Mouse (Mus musculus): ENCODE data around the gene Gins1.
"Not testable (repeated sequence)": the region's sequence is repeated elsewhere in the genome, so short reads cannot be mapped to it uniquely, and the experiment has no call there.

Gene Gins1

DNA sequence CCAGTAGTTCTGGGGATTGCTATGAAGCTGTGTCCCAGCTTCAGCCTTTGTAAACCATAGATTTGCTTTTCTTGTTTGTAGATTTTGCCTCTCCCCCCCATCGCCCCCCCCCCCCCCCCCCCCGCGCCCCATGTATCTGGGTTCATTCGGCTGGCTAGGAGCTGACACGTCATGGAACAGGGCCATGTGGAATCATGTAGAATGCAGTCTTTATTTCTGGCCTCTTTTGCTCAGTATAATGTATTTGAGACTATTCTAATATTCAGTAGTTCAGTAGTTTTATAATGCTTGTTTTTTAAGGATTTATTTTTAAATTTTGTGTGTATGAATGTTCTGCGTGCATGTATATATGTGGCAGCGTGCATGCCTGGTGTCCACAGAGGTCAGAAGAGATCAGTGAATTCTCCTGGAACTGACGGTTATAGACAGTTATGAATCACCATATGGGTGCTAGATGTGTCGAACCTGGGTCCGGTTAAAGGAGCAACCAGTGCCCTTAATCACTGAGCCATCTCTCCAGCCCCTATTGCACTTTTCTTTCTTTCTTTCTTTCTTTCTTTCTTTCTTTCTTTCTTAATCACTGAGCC lies 5.2 kb downstream of the Gins1 start:
- no peak for DNase-seq

DNA sequence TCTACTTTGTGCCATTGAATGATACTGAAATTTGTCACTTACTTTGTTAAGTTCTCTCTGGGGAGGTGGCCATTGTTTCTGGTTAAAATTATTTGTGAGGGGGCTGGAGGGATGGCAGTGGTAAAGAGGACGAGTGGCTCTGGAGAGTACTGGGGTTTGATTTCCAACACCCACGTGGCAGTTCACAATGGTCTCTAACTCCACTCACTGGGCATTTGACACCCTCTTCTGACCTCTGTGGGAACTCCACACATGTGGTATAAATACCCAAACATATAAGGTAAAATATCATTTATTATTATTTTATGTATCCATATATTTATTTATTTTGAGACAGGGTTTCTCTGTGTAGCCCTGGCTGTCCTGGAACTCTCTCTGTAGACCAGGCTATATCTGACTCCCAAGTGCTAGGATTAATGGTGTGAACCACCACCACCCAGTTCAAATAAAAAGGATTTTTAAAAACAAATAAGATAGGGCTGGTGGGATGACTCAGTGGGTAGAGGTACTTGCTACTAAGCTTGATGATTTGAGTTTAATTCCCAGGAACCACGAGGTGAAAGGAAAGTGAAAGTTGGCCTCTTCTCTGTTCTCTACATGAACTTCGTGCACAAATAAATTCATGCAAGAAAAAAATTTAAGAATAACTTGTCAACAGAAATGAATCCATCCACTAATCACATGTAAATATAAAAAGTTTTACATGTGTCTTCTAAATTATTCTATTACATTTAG lies 9.7 kb downstream of the Gins1 start:
- DNase-seq = no peak

DNA sequence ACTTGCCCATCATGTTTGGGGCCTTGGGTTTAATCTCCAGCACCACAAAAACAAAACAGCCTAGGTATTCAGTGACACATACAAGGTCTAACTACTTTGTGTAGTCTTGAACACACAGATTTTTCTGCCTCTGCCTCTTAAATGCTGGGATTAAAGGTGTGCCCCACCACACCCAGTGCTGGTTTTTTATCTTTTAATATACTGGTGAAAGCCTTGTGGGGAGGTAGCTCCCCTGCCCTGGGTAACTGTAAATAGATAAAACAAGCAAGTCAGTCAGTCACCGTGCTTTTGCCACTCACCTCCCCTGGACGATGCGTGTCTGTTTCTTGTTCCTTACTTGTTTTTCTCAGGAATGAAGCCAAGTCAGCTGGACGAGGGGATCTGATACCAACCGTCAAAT lies 10.6 kb downstream of the Gins1 start:
- no peak for DNase-seq

DNA sequence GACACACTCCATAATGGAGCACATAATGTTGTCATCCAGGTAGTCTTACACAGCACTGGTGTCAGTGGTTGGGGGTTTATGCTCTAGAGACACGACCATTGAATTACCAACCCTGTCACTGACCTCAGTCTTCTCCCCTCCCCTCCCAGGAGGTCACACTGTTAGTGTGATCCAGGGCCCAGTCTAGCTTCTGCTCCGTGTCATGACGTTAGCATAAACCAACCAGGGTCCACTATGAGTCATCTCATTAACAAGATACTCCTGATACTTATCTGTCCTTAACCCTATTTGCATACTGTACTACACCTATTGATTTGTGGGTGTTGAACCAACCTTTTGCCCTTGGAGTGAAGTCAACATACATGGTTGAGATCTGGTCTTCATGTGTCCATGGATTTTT lies 13.5 kb downstream of the Gins1 start:
- no peak for DNase-seq

DNA sequence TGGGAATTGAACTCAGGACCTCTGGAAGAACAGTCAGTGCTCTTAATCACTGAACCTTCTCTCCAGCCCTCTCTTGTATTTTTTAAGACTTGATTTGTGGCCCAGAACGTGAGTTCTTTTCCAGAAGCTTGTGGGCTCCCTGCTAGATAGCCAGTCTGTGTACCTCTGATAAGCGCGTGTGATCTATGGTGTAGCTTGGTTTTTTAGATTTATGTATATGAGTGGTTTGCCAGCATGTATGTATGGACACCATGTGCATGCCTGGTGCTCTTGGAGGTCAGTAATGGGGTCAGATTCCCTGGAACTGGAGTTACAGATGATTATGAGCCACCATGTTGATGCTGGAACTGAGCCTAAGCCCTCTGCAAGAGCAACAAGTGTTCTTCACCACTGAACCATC lies 15.3 kb downstream of the Gins1 start:
- DNase-seq = no peak

DNA sequence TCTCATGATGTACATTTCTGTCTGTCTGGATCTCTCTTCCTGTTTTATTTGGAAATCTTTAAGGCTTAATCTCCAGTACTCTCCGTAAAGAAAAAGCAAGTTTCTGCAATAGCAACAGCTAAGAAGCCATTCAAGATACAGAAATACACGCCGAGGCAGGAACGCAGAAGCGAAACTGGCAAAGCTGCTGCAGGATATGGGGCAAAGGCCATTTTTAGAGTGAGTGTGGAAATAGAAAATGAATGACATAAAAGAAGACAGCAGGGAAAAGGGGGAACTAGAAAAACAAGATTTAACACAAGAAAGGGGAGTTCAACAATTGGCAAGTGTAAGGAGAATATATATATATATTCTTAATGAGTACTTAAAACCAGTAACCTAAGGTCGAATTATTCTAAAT lies 16.5 kb downstream of the Gins1 start:
- no peak for DNase-seq

DNA sequence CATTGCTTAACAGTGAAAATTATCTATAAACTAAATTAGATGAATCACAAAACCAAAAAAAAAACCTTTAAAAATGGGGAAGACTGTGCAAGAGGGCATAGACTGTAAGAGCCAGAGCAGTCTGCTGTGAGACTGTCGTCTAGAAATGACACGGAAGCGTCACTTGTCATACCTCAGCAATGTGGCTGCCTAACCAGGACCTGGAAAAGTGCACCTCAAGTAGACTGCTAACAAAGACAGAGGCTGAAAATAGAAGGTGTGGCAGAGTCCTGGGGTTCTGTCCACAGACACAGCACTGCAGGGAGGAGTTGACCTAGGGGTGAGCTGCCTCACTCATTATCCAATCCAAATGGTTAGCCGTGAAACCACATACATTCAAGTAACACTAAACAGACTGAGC lies 17.0 kb downstream of the Gins1 start:
- DNase-seq = no peak

DNA sequence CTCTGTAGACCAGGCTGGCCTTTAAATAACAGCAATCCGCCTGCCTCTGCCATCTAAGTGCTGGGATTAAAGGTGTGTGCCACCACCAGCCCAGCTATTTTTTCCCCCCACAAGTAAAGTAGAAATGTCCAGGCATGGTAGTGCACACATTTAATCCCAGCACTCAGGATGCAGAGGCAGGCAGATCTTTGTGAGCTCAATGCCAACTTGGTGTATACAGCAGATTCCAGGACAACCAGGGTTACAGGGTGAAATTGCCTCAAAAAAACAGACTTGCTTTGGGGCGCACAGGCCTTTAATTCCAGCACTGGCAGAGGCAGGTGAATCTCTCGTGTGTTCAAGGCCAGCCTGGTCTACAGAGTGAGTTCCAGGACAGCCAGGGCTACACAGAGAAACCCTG lies 17.8 kb downstream of the Gins1 start:
- no peak for DNase-seq

DNA sequence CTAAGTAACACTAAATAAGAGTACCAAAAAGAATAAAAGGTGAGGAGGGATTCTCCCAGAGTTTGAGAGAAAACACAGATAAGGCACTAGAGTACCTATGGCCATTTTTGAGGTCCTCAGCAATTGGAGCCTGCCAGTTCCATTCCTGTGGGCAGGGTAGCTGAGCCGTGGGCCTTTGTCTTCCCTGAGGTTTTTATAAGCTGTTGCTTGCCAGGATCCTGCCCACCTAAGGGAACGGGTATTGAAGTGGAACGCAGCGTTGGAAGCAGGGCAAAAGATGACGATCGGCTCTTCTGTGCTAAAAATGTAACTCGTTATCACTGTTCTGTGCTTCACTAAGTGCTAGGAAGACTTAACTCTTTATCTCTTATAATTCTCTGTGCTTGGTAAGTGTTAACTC lies 18.3 kb downstream of the Gins1 start:
- no peak for DNase-seq

DNA sequence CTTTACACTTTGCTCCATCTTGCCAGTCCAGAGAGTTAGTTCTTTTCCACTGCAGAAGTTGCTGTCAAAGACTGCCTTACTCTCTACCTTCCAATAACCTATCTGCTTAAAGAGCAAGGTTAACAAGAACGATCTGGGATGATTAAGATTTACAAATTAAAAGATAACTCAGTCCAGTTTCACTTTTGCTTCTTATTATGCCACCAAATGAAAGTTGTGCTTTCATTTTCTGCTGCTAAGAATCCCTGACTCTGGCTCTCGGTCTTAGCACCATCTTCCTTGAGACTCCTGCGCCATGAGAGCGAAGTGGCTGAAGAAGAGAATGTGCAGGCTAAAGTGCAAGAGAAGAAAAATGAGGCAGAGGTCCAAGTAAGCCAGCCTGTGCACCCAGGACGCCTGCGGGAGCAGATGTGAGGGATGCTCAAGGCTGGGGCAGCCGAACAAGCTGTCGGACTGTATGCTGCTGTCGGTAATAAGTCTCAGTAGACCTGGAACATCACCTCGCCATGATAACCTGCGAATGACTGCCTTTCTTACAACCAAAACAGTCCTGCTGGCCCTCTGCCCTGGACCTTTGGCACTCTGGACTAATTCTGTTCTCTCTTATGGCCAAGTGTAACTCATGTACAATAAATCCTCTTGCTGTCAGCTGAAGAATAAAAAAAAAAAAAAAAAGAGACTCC lies 22.0 kb downstream of the Gins1 start:
- DNase-seq = peak; percentile 55

DNA sequence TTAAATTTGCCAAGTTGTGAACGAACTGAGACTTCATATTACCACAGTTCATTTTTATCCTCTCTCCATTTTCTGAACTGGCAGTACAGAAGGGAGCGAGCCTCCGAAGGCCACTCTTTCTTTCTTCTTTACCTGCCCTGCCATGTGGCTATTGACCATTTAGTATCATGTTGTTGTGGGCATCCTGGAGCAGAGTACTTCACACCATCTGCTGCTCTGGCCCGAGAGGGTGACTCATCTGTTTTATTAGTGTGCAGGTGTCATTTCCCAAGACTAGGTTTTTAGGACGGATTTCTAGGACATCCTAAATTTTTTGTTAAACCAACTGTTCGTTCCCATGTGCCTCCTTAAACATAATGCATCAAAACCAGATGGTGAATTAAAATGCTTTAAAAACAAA lies 24.0 kb downstream of the Gins1 start:
- peak; percentile 51 for DNase-seq

DNA sequence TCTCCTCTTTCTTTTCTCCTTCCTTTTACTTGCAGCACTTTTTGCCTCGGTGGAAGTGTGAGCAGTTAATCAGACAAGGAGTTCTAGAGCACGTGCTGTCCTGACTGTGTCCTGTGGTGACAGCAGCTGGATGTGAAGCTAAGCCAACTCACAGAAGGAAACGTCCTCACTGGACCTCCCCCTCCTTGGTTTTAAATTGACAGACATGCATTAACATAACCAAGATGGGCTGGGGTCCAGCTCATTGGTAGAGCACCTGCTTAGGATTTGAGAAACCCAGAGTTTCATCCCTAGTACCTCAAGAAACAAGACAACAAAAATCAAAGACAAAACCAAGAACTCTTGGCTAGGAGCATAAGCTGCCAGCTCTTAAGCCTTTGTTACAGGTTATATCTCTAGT lies 25.6 kb downstream of the Gins1 start:
- no peak for DNase-seq

DNA sequence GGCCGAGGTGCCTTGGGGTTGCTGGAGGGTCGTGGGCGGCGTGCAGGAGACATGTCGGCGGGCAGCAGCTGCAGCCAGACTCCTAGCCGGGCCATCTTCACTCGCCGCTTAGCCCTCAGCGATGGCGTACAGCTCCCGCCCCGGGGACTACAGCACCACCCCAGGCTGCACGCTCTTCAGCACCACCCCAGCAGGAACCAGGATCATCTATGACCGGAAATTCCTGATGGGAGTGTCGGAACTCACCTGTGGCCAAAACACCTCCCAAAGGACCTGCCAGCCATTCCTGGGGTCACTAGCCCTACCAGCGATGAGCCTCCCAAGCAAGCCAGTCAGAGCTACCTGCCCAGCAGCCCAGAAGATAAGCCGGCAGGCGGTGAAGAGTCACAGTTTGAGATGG lies 28.3 kb downstream of the Gins1 start:
- no peak for DNase-seq

DNA sequence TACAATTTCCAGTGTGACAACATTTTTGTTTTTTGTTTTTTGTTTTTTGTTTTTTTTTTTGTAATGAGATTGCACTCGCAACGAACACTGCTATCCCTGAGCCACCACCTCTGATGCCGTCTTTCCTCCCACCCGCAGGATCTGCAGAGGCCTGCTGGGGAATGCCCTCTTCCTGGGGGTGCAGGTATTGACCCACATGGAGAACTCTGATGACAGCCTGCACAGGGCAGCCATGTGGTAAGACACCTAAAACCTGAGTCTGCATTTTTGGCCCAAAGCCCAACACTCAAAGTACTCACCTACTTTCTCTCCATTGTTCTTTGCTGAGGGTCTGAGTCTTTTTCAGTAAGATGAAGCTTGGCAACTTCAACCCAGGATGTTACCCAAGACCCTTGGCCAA lies 29.5 kb downstream of the Gins1 start:
- no peak for DNase-seq

DNA sequence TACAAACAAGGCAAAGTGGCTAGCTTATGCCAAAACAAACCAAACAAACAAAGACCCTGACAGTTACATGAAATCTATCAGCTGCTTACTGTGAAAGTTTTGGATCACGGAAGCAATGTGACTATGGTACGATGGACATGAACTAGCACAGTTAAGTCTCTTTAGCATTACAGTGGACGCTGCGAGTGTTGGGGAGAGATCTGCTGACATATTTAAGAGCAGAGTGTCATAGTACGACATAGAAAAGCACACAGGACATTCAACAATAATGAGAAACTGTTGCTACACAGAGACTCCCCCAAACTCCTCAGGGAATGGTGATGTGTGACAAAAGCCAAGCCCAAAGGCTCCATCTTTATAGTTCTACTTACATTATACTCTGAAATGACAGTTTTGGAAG lies 38.8 kb downstream of the Gins1 start:
- DNase-seq = no peak

DNA sequence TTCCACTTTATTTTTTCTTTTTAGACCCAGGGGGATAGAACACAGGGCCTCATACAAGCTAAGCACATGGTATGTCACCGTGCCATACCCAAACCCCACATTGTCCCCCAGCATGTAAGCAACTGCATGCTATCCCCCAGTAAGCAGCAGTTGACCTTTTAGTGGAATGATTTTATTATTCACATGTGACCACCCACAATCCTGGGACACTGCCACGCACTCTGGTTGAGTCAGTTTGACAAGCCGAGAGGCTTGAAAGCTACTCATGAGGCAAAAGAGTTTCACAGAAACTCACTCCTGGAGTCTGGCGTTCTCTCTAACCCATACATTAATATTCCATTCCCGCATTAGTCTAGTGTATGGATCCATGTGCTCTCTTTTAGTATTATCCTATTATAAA lies 42.1 kb downstream of the Gins1 start:
- DNase-seq = not testable (repeated sequence)

DNA sequence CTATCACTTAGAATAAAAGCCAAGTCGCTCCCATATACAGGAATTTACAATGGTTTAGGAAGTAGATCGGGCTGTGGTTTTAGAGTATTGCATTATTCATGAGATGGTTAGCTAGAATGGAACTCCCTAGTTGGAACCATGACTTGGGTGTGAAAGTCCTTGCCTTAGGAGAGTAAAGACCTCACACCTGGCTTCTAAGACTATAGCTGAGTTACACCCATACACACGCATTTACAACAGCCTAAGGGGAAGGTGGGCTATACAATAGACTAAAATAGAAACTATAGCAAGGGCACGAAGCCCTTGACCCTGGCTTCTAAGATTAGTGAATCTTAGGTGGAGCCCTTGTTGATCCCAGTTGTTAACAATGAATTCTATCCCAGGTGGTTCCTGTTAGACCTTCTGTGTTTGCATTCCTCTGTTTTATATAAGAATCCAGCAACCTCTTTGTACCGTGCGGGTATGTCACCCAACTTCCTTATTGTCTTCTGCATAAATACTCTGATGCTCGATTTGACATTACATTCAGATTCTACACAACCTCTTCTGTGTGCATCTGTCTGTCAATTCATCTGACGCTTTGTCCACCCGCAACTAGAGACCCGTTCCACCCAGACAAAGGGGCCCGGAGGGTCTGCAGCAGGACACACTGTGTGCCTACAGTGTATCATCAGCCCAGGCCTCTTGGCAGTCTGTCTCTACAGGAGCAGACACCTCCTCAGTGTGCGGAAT lies 42.8 kb downstream of the Gins1 start:
- not testable (repeated sequence) for DNase-seq

DNA sequence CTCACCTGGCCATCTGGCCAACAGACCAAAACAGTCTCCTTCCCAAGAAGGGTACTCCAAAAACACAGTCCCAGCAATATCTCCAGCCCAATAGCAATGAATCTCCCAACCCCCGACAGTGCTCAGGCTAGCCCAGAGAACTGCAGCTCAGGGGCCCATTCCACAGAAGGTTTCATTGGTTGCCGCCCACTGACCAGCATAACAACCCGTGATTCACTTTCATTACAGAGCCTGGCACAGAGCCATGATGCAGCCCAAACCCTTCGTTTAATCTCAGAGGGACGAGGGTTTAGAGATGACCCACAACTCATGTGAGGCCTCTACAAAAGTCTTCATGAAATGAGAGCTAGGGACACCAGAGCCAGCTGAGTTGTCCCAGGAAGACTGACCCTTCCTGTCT lies 43.6 kb downstream of the Gins1 start:
- DNase-seq = no peak

DNA sequence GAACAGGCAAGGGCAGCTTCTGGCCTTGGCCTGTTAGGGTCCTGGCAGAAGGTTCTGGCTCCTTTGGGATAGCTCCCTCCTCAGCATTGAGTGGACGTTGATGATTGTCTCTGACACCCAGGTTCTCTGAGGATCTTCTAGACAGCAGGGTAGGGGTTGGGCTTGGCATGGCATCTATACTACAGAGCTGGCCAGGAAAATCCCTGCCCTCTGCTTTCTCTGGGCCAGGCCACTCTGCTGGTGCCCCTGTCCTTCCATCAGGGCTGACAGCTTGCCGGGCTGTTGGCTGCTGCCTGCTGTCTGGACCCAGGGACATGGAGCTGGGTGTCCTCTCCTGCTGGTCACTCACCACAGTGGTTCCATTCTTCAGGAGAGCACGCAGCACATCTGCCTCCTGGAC lies 44.5 kb downstream of the Gins1 start:
- DNase-seq = no peak

DNA sequence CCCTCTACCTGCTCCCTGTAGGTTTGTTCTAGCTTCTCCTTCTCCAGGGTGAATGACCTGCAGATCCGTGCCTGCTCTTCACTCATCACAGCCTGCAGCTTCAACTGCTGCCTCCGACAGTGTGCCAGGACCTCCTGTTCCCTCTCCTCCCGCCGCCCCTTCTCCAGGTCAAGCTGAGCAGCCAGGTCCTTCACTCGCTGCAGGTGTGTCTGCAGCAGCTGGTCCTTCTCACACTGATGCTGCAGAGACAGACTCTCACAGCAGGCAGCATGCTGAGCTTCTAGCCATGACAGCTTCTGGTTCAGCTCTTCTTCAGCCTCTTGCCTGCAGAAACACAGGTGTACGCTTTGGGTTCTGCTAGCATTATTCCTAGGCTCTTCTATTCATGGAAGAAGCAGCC lies 44.9 kb downstream of the Gins1 start:
- DNase-seq = no peak

DNA sequence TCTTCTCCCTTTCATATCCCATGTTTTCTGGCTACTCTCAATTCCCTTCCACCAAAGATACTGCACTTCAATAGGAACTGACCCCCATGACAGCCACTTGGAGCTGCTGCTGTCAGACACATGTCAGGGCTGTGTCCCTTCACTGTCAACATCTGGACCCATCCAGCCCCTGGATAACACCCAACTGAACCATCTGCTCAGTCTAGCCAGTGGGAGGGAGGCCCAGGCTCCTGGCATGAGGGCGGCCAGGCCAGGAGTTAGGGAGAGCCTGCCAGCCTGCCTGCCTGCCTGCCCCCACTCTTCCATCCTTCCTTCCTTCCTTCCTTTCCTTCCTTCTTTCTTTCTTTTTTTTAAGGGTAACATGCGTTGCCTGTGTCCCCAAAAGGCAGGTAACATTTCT lies 46.0 kb downstream of the Gins1 start:
- no peak for DNase-seq

DNA sequence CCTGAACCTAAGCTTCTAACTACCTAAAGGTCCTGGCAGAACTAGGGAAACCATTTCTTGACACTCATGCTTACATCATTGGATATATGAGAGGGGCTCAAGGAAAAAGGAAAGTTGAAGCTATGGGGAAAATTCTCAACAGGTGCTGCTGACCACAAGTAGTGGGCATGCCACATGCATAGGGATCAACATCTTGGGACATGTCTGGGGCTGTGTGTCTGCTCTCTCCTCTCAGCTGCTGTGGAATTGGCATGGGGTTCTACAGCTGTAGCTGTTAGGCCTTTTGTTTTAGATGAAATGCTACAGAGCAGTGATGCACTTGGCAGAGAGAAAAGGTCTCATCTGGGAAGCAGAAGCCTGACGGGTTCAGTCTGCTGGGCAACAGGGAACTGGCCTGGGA lies 50.7 kb downstream of the Gins1 start:
- DNase-seq = no peak

DNA sequence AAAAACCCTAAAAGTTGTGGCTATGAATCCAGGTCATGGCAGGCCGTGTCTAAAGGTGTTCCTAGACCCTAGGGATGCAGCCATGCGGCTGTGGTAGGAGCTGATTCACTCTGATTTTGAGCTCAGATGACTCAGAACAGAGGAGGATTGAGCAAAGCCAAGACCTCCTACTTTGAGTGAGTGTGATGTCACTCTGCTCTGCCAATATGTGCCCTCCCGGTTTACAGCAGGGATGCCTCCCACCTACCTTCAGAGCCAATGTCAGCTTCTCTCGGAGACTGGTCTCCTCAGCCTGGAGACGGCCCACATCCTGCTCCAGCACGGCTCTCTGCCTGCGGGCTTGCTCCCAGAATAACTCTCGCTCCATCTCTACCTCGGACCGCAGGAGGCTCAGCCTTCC lies 54.3 kb downstream of the Gins1 start:
- DNase-seq = no peak

DNA sequence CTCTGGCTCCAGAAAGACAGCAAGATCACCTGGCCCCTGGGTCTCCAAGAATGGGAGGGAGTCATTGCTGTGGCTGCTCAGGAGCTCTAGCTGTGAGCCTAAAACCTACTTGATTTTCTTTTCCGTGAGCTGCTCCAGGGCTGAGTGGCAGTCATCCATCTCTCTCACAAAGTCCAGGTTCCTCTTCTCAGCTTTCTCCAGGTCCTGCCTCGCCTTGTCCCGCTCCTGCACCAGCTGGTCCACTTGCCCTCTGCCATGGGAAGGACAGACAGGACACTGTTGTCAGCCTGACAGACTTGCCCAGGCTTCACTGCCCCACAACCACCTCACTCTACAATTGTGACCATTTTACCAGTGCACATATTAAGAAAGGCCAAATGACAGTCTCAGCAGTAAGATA lies 58.0 kb downstream of the Gins1 start:
- no peak for DNase-seq

All from cerebellum, adult 11-12 months (tissue).